Mouse (Mus musculus): Measurements from ENCODE around the gene Plscr4. TPM values are rescaled to one million over a fixed set of nuclear protein-coding genes. Genes with fewer than 3 reads are reported as not detected.

Gene Plscr4
- polyA plus RNA-seq (2014; fragmentation: Illumina TruSeq; extraction: RNeasy Lipid Tissue Mini Kit (QIAGEN cat#74804); ENCODE audit: low read depth, low replicate concordance), result 12.7 TPM

GRCm38 (mm10) chr9:92457261-92458058, at the start of gene Plscr4:
Gene Plscr4, plus strand, starts transcription at chr9:92457373.

Other genes with a start within 250 kb of the Plscr4 start
- 18.8 TPM for gene Plscr1, start 207.6 kb upstream of the Plscr4 start, polyA plus RNA-seq (2014; fragmentation: Illumina TruSeq; extraction: RNeasy Lipid Tissue Mini Kit (QIAGEN cat#74804); ENCODE audit: low read depth, low replicate concordance)
- gene Plscr2, start 181.8 kb upstream of the Plscr4 start, polyA plus RNA-seq (2014; fragmentation: Illumina TruSeq; extraction: RNeasy Lipid Tissue Mini Kit (QIAGEN cat#74804); ENCODE audit: low read depth, low replicate concordance), result 28.8 TPM
- not detected for gene 1700057G04Rik, start 148.0 kb upstream of the Plscr4 start, polyA plus RNA-seq (2014; fragmentation: Illumina TruSeq; extraction: RNeasy Lipid Tissue Mini Kit (QIAGEN cat#74804); ENCODE audit: low read depth, low replicate concordance)
- gene Plod2, start 84.8 kb downstream of the Plscr4 start, polyA plus RNA-seq (2014; fragmentation: Illumina TruSeq; extraction: RNeasy Lipid Tissue Mini Kit (QIAGEN cat#74804); ENCODE audit: low read depth, low replicate concordance), result 22.7 TPM

All from heart, adult 10 weeks (tissue).